Mouse (Mus musculus): ENCODE measurements around the gene Kcnk5.
A peak's percentile ranks its signal among the peaks of the same experiment; 100 is the strongest.

Kcnk5 gene

GRCm38 (mm10) chr14:20179080-20179479, 2.5 kb downstream of the Kcnk5 start:
- Histone ChIP-seq H3K27me3 (ENCODE audit: insufficient read depth, low read length) (no peaks in the 10 kb centered on the region), H3K36me3 (ENCODE audit: insufficient read depth, low read length) (peaks cover 54% of the 10 kb centered on the region), H3K4me1 (replicated peaks; ENCODE audit: low read depth, low read length) (peaks cover 82% of the 10 kb centered on the region), H3K9me3 (ENCODE audit: low read length) (no peaks in the 10 kb centered on the region), H3K4me3 (replicated peaks; ENCODE audit: low read length) (peak overlapping the region; percentile 97)
- TF ChIP-seq POU5F1 (IDR thresholded peaks at IDR 0.05; ENCODE audit: borderline replicate concordance, low read length), result no peak
- no peak for TF ChIP-seq NANOG (IDR thresholded peaks at IDR 0.05; ENCODE audit: borderline replicate concordance, low read length)
- TF ChIP-seq CTCF (conservative IDR thresholded peaks at IDR 0.05; ENCODE audit: low read length), result no peak

DNA sequence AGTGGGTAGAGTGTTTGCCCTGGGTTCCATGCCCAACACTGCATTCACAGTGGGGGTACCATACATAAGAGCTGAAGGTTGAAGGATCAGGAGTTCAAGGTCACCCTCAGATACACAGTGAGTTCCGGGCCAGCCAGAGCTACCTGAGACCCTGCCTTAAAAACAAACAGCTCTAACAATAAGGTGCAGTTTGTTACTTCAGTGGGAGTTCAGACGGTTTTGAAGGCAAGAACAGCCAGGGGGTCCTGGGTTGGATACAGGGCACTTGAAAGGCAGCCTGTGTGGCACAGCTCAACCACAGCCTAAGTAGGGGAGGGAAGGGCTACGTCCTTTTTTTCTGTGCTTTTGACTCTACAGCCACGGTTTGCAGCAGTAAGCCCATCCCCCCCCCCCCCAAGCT, 3.0 kb downstream of the Kcnk5 start:
- TF ChIP-seq NANOG (IDR thresholded peaks at IDR 0.05; ENCODE audit: borderline replicate concordance, low read length), result peak; percentile 45; the same call in 1 of the 2 replicates
- TF ChIP-seq CTCF (conservative IDR thresholded peaks at IDR 0.05; ENCODE audit: low read length), result no peak
- no peak for TF ChIP-seq POU5F1 (IDR thresholded peaks at IDR 0.05; ENCODE audit: borderline replicate concordance, low read length)

DNA sequence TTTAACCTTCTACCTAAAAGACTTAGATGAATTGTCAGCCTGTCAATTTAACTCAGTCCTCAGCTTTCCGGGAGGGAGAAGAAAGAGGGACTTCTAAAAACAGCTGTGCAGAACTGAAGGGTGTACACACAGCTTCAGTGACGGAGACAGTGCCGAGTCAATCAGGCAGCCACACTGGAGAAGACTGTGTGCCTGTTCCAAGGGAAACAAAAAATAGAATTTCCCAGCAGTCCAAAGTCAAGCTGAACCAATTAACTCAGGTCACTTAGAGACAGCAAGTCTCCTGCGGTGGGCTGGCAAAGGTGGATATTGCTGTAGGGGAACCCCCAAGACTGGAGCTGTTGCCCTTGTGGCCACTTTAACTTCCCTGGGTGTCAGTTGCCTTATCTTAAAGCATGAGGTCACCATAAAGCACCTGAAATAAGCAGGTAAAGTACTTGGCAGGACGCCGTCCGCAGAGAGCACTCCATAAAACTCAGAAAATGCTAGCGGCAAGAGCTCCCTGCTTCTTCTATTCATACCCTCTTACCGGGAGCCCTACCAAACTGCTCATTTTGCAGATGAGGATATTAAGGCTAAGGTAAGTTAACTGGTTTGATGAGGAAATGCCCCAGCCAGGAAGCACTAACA, 4.0 kb downstream of the Kcnk5 start:
- H3K4me1 ChIP-seq (replicated peaks; ENCODE audit: low read depth, low read length), result peaks cover 82% of the 10 kb centered on the region

More for the DNA sequence above, 3.0 kb downstream of the Kcnk5 start:
- H3K4me3 ChIP-seq (replicated peaks; ENCODE audit: low read length), result peak overlapping the region; percentile 97
- peaks cover 82% of the 10 kb centered on the region for H3K4me1 ChIP-seq (replicated peaks; ENCODE audit: low read depth, low read length)
- peaks cover 59% of the 10 kb centered on the region for H3K36me3 ChIP-seq (ENCODE audit: insufficient read depth, low read length)
- no peaks in the 10 kb centered on the region for H3K9me3 ChIP-seq (ENCODE audit: low read length)
- H3K27me3 ChIP-seq (ENCODE audit: insufficient read depth, low read length), result no peaks in the 10 kb centered on the region

GRCm38 (mm10) chr14:20175705-20176104, 5.9 kb downstream of the Kcnk5 start:
- H3K4me1 ChIP-seq (replicated peaks; ENCODE audit: low read depth, low read length), result peaks cover 92% of the 10 kb centered on the region
- peaks cover 88% of the 10 kb centered on the region for H3K36me3 ChIP-seq (ENCODE audit: insufficient read depth, low read length)
- no peaks in the 10 kb centered on the region for H3K9me3 ChIP-seq (ENCODE audit: low read length)
- H3K27me3 ChIP-seq (ENCODE audit: insufficient read depth, low read length), result no peaks in the 10 kb centered on the region
- peak overlapping the region; percentile 33 for H3K4me3 ChIP-seq (replicated peaks; ENCODE audit: low read length)
- no peak for TF ChIP-seq POU5F1 (IDR thresholded peaks at IDR 0.05; ENCODE audit: borderline replicate concordance, low read length)
- no peak for TF ChIP-seq NANOG (IDR thresholded peaks at IDR 0.05; ENCODE audit: borderline replicate concordance, low read length)
- no peak for TF ChIP-seq CTCF (conservative IDR thresholded peaks at IDR 0.05; ENCODE audit: low read length)

More for the DNA sequence above, 4.0 kb downstream of the Kcnk5 start:
- TF ChIP-seq CTCF (conservative IDR thresholded peaks at IDR 0.05; ENCODE audit: low read length) (no peak), NANOG (IDR thresholded peaks at IDR 0.05; ENCODE audit: borderline replicate concordance, low read length) (no peak), POU5F1 (IDR thresholded peaks at IDR 0.05; ENCODE audit: borderline replicate concordance, low read length) (no peak)
- Histone ChIP-seq H3K4me3 (replicated peaks; ENCODE audit: low read length) (peak overlapping the region; percentile 97), H3K36me3 (ENCODE audit: insufficient read depth, low read length) (peaks cover 69% of the 10 kb centered on the region), H3K27me3 (ENCODE audit: insufficient read depth, low read length) (no peaks in the 10 kb centered on the region), H3K9me3 (ENCODE audit: low read length) (no peaks in the 10 kb centered on the region)

DNA sequence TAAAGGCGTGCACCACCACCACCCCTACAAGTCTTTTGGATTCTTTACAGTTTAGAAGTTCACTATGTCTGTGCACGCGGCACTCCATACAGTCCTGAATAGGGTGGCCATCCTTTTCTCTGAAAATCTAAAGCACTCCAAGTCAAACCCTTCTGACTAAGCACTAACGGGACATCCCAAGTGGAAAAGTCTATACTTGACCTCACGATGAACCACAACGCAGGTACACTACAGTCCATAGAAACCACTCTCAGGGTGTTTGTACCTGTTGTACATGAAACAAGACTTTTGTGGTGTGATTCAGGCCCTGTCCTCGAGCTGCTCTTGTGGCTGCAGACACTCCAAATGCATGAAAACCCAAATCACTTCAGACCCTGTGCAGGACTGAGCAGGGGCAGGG, 6.5 kb downstream of the Kcnk5 start:
- Histone ChIP-seq H3K27me3 (ENCODE audit: insufficient read depth, low read length) (no peaks in the 10 kb centered on the region), H3K36me3 (ENCODE audit: insufficient read depth, low read length) (peaks cover 89% of the 10 kb centered on the region), H3K9me3 (ENCODE audit: low read length) (no peaks in the 10 kb centered on the region), H3K4me3 (replicated peaks; ENCODE audit: low read length) (peak overlapping the region; percentile 33), H3K4me1 (replicated peaks; ENCODE audit: low read depth, low read length) (peaks cover 95% of the 10 kb centered on the region)
- no peak for TF ChIP-seq POU5F1 (IDR thresholded peaks at IDR 0.05; ENCODE audit: borderline replicate concordance, low read length)
- TF ChIP-seq CTCF (conservative IDR thresholded peaks at IDR 0.05; ENCODE audit: low read length), result no peak
- no peak for TF ChIP-seq NANOG (IDR thresholded peaks at IDR 0.05; ENCODE audit: borderline replicate concordance, low read length)

DNA sequence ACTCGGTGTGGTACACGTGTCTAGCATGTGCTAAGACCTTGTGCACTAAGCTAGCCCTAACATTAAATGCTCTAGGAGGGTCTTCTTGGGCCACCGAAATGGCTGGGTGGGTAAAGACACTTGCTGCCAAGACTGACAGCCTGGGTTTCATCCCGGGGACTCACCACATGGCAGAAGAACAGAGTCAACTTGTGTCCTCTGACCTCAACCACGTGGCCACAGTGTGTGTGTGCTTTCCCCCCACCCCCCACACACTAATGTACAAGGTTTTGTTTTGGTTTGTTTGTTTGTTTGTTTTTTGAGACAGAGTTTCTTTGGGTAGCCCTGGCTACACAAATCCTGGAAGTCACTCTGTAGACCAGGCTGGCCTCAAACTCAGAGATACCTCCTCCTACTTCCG, 6.9 kb downstream of the Kcnk5 start:
- Histone ChIP-seq H3K4me3 (replicated peaks; ENCODE audit: low read length) (peak overlapping the region; percentile 33), H3K9me3 (ENCODE audit: low read length) (no peaks in the 10 kb centered on the region), H3K4me1 (replicated peaks; ENCODE audit: low read depth, low read length) (peaks cover 95% of the 10 kb centered on the region), H3K36me3 (ENCODE audit: insufficient read depth, low read length) (peaks cover 89% of the 10 kb centered on the region), H3K27me3 (ENCODE audit: insufficient read depth, low read length) (no peaks in the 10 kb centered on the region)
- no peak for TF ChIP-seq CTCF (conservative IDR thresholded peaks at IDR 0.05; ENCODE audit: low read length)
- TF ChIP-seq POU5F1 (IDR thresholded peaks at IDR 0.05; ENCODE audit: borderline replicate concordance, low read length), result no peak
- no peak for TF ChIP-seq NANOG (IDR thresholded peaks at IDR 0.05; ENCODE audit: borderline replicate concordance, low read length)

DNA sequence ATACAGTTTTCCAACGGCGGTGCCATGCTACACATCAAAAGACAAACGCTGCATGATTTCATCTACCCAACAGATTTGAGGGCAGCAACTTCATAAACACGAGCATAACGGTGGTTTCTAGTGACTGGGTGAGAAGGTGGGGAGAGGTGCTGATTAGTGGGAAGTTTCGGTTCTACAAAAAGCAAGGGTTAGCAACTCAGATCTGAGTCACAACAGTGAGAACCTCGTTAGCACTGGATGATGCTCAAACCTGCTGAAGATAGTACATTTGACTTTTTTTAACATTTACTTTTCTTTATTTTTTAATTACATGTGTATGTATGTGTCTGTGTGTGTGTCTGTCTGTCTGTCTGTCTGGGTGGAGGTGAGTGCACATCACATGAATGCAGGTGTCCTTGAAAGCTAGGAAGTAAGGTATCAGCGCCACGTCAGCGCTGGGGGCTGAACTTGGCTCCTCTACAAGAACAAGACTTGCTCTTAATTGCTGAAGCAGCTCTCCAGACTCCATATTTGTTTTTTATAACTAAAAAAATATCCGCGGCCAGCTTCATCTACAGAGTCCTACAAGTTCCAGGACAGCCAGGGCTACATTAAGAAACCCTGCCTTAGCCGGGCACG, 7.6 kb downstream of the Kcnk5 start:
- no peaks in the 10 kb centered on the region for H3K9me3 ChIP-seq (ENCODE audit: low read length)
- H3K36me3 ChIP-seq (ENCODE audit: insufficient read depth, low read length), result peaks cover 89% of the 10 kb centered on the region
- no peaks in the 10 kb centered on the region for H3K27me3 ChIP-seq (ENCODE audit: insufficient read depth, low read length)
- TF ChIP-seq CTCF (conservative IDR thresholded peaks at IDR 0.05; ENCODE audit: low read length), result no peak
- no peak for TF ChIP-seq POU5F1 (IDR thresholded peaks at IDR 0.05; ENCODE audit: borderline replicate concordance, low read length)
- no peak for TF ChIP-seq NANOG (IDR thresholded peaks at IDR 0.05; ENCODE audit: borderline replicate concordance, low read length)
- H3K4me1 ChIP-seq (replicated peaks; ENCODE audit: low read depth, low read length), result peaks cover 97% of the 10 kb centered on the region
- peak overlapping the region; percentile 33 for H3K4me3 ChIP-seq (replicated peaks; ENCODE audit: low read length)

DNA sequence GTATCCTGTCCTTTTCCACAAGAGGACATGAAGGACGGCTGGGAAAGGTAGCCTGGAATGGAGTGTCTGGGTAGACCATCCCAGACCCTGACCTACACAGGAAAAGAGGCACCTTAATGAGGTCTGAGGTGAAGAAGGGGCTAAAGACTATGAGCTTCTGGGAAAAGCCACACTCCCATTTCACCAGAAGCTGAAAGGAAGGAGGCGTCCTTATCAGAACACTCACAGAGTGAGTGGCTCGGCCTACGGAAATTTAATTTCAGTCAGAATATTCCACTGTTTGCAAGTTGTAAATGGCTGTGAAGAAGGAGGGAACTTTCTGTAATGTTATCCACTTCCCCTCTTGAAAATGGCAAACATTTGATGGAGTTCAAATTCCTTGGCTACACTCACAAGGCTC, 8.7 kb downstream of the Kcnk5 start:
- Histone ChIP-seq H3K27me3 (ENCODE audit: insufficient read depth, low read length) (no peaks in the 10 kb centered on the region), H3K4me1 (replicated peaks; ENCODE audit: low read depth, low read length) (peaks cover 99% of the 10 kb centered on the region), H3K9me3 (ENCODE audit: low read length) (no peaks in the 10 kb centered on the region), H3K36me3 (ENCODE audit: insufficient read depth, low read length) (peaks cover 96% of the 10 kb centered on the region), H3K4me3 (replicated peaks; ENCODE audit: low read length) (peak overlapping the region; percentile 33)
- TF ChIP-seq NANOG (IDR thresholded peaks at IDR 0.05; ENCODE audit: borderline replicate concordance, low read length) (no peak), CTCF (conservative IDR thresholded peaks at IDR 0.05; ENCODE audit: low read length) (no peak), POU5F1 (IDR thresholded peaks at IDR 0.05; ENCODE audit: borderline replicate concordance, low read length) (no peak)

Measured in E14TG2a.4 (cell line).